Mouse (Mus musculus) c-Kit-positive CD71-positive TER-119-positive erythroid progenitor cells, embryonic 14.5 days (primary cell): ENCODE measurements at regions not wholly inside any gene's neighbourhood (a gene's known extent, or its start where the extent isn't known, plus 50 kb on each side); places are given as distances from the start of the nearest gene placed in this dataset.

Source experiments
- DNase-seq: peaks from one replicate; pipeline ENCODE4 v3.0.0-alpha.2; 2013; ENCODE audit warnings: low spot score

DNA sequence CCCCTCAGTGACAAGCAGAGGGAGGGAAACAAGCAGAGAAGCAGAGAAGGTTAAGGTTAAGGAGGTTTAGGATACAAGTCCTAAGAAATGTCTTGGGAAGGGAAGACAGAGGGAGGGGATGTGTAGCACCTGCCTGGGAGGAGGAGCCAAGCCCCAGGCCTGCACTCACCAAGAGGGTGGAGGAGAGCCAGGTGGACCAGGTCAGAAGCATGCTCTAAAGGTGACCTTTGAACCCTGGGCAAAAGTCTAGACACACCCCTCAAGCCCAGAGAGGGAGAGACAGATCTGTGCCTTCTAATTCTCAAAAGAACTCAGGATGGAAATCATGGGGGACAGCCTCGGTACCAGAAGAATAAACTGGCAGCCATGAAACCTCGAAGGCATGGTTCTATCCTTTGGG is 54.4 kb upstream of the Calm2 start:
- DNase-seq: no peak

DNA sequence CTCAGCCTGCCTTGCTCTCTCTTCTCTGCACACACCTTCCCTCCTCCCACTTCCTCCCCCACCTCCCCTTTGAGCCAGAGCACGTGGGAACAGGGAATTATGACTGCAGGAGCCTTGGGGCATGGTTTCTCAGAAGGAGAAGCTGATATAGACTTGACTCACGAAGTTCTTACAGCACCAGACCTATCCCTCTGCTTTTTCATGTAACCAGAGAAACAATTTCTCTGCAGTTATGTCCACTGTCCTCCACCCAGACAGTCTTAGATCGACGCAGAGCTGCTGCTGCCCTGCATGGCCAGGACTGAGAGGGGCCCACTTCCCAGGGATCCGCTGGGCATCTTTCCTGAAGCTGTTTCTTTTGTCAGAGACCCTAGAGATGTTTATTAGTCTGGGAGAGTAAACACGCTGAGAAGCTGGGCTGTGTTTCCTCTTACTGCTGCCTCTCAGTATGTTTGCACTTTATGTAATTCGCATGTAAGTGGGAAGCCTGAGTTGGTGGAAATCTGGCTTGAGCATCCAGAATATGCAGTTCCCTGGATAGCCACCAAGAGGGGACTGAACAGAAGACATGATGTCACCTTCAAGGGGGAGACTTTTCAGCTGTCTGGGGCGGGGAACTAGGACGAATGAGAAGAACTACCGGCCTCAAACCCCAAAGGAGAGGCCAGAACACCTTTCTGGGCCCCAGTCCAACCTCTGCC is 55.1 kb upstream of the Calm2 start:
- no peak for DNase-seq

DNA sequence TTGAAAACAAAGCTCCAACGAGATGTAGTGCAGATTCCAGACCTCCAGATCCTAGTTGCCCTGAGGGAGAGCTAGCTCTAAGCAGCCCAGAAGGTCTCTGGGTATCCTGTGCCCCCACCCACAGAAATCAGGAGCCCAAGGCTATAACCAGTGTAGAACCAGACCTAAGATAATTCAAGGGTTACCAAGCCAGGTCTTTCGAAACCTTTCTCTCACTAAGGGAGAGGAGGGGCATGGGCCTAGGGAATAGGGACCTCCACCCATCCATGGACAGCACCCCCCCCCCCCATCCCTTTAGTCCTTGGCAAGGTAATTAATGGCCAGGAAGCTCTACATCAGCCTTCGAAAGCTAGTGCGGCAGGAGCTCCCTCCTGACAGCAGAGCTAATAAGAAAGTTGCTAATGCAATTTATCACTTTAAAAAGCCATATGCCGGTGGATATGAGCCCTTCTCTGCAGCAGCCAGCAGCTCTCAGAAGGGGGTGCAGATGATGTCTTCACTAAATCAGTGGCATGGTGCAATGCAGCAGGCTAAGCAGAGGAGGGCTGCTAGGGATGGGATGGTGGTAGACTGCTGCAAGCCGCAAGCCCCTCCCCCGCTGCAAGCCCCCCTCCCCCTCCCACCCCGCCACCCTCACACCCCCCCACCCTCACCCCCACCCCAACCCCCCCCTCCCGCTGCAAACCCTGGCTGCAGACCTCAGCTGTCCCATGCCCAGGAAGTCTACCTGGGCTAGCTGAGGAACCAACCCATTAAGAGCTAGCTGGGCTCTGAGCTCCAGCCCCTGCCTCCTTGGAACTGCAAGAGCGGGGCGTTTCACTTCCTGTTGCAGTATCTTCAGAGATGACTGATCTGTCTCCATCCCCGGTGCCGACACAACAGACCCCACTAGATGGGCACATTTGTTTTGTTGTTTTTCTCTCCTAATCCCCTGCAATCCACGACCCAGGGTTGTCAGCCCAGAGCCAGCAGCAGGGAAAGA is 55.9 kb upstream of the Calm2 start:
- DNase-seq: no peak

DNA sequence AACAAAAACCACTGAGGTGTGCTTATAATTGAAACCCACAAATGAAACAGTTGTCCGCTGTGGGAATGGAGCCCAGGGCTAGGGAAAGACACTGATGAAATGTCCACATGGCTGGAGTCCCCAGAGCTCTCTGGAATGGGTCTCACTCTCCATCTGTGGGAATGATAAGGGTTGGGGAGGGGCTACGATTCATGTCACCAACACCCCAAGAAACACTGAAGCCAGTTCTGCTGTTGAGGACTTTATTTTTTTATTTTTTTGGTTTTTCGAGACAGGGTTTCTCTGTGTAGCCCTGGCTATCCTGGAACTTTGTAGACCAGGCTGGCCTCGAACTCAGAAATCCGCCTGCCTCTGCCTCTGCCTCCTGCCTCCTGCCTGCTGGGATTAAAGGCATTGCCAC is 56.8 kb upstream of the Calm2 start:
- no peak for DNase-seq

DNA sequence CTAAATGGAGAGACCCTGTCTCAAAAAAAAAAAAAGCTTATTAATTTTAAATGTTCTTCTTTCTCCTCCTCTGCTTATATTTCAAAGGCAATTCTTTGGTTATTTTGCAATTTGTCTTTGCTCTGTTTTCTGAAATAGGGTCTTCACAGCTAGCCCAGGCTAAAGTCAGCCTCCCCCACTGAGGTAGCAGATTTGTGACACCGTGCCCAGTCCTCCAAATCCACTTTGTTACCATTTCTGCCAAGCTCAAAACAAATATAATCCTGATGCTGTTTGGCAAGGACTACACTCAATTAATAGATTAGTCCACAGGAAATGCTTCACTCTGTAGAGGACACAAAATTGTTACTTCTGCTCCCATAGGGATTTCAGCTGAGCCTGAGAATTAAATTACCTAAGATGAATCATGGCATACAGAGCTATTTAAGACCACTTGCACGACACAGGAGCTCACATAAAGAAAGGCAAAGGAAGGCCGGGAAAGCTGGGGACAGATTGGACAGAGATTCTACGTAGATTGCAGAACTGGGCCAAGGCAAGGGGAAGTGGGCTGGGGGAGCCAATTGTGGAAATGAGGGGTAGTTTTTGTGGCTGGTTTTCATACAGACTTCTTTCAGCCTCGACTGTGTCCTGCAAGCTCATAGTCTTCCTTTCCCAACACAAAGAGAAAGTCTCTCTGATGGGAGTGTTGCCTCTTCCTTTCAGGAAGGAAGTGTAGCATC is 58.4 kb upstream of the Calm2 start:
- DNase-seq: no peak

DNA sequence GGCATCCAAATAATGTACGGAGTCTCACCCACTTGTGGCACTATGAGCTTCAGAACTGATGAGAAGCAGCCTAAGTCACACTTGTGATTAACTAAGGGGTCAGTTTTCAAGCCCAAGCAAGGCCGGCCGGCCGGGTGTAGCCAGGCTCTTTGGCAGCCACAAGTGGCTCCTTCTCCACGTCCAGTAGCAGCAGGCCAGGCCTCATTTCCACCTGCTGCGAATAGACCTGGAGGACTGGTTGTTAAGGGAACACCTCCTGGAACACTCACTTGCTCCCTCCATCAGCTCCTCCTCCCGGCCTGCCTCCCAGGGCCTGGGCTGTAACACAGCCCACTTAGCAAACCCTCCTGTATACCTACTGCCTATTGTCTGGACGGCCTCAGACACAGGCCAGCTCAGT is 61.1 kb upstream of the Calm2 start:
- no peak for DNase-seq

DNA sequence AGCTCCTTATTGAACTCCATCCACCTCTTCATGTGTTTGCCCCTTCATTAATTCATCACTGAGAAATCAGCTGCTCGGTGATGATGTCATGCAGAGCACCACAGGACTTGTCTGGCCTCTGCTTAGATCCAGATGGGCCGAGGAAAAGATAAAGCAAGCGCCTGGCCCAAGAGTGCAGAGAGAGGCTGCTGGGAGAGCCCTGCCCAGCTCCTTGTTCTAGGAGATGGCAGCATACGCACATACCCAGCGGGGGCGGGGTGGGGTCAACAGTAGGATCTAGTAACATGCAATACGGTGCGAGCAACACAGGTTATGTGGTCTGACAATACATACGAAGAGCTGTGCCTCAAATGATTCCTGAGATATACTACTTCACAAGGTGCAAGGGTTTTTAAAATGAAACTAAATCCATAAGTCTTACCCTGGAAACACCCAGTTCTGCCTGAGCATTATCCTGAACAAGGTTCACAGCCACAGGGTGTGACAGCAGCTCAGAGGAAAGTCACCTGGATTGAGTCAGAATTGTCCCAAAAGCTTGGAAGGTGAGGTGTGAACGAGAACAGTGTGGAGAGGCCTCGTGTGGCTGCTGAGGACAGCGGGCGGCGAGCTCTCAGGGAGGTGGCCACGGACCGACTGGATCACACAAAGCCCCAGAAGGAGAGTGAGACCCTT is 62.0 kb upstream of the Calm2 start:
- no peak for DNase-seq

DNA sequence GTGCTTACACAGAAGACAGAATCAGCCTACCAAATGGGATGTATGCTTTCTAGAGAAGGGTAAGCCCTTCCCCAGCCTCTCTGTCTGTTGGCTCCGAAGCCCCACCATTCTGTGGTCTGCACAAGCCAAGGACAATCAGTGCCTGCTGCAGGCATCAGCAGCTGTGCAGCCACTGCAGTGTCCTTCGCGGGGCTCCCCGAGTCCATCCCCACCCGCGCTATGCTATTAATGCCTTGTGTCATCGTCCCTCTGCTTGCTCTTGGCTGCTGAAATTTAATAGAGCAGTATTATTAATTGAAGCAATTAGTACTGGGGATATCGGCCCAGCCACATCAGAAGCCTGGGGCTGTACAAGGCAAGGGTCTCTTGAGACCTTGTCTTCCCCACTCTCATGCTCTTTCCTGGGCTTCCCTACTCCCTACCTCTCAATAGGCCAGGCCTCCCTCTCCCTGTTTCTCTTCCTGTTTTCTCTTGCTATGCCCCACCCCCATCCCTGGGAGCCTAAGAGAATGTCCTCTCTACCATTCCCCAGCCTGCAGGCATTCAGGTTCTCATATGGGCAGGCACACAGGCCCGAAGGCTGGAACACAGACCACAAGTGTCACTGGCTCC is 65.4 kb upstream of the Calm2 start:
- no peak for DNase-seq

DNA sequence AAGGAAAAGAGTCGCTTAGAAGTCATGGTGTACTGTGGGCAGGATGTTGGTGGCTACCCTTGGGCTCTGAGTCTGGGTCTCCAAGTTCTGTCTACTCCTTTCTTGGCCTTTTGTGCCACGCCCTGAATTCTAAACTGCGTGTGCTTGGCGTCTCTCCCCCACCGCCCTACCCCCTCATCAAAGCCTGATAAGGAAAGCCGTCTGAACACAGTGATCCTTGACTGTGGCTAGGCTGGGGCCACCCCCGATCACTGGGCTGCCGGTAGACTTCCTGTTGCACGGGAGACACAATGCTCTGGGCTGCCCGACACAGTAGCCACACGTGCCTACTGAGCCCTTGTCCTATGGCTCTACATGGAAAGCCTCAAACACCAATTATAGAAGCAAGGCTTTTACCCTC is 67.1 kb upstream of the Calm2 start:
- DNase-seq: peak; percentile 52

DNA sequence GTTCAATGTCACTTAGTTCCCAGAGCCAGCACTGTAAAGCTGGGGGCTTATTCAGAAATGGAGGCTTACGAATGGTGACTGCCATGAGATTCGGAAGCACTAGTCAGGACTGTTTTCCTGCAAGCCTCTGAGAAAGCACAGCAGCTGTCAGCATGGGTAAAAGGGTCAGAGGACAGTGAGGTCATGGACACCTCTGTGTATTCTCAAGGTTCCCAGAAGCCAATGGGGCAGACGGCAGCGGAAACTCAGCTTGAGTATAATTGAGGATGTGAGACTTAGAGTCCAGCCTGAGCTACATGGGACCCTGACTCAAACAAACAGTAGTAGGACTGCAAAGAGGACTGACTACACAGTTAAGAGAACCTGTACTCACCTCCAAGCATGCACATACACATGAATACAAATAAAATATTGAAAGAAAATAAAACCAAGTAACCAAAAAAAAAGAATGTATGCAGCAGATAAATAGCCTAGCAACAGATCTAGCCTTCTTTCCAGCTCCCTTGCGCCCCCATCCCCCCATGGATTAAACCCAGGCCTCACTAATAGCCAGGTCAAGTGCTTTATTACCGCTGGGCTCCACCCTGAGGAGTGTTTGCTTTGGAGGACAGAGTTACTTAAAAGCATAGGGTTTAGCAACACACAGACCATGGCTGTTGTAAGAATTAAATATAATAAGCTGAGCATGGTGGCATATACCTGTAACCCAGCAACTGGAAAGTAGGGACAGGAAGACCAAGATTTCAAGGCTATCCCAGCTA is 67.8 kb upstream of the Calm2 start:
- no peak for DNase-seq

DNA sequence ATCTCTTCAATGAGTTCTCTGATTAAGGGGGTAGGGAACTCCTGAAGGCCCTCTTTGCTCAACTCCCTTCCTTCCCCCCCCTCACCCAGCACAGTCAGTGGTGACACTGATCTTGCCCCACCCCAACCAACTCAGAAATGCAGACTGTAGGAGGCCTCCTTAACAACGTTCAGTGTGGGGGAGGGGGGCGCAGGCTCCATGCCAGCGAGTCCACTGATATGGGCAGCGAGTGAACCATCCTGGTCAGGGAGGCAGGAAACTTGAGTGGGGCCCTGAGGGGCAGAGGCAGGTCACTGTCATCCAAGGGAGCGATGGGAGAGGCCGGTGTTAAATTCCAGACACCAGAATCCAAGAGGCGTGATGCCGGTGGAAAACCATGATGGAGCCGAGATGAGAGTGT is 70.5 kb upstream of the Calm2 start:
- no peak for DNase-seq

DNA sequence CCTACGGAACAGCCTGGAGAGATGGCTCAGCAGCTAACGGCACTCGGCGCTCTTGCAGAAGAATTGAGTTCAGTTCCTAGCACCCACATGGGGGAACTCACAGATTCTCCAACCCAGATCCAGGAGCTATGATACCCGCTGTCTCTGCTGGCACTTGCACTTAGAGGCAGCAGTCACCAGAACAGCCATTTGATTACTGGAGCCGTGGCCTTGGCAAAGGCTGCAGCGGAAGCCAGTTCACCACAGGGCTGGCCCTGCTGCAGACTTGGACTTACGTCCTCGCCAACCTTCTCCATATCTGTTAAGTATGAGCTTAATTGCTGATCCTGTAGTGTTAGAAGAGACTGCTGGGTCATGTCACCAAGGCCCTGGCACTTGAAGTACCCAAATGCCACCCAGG is 72.7 kb upstream of the Calm2 start:
- no peak for DNase-seq

DNA sequence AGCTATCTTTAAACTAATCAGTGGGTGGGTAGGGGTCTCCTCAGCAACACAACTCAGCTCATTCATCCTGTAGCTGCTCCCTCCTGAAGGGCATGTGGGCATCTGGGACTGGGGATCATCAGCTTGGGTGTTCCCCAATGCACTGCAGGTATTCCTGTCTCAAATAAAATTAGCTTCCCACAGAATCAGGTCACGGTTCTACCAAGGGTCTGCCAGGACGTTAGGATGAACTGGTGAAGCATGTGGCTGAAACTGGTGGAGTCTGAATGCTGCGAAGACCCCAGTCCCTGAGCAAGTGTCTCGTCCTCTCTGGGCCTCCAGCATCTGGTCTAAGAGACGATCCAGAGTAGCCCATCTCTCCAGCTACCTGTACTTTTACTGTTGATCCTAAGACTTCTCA is 74.1 kb upstream of the Calm2 start:
- DNase-seq: no peak

DNA sequence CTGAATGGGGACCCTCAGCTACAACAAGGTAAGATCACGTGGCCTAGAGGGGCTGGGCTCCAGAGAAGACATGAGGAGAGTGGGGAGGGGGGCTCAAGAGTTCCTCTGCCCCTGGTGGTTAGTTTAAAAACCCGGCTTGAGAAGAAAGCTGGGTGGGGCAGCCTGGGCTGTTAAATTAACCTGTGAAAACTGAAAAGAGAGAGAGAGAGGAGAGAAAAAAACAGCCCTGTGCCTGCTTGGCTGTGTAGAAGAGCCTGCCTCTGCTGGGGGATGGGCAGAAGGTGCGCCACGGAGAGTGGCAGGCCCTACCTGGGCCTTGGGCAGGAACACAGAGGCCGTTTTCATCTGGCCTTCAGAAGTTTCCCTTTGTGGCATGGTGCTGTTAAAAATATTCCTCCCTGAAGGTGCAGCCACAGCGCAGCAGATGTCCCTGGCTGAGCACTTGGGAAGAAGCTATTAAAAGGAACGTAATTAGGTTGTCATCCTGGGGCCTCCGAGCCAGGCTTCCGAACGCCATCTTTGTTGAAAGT is 75.0 kb upstream of the Calm2 start:
- DNase-seq: no peak

DNA sequence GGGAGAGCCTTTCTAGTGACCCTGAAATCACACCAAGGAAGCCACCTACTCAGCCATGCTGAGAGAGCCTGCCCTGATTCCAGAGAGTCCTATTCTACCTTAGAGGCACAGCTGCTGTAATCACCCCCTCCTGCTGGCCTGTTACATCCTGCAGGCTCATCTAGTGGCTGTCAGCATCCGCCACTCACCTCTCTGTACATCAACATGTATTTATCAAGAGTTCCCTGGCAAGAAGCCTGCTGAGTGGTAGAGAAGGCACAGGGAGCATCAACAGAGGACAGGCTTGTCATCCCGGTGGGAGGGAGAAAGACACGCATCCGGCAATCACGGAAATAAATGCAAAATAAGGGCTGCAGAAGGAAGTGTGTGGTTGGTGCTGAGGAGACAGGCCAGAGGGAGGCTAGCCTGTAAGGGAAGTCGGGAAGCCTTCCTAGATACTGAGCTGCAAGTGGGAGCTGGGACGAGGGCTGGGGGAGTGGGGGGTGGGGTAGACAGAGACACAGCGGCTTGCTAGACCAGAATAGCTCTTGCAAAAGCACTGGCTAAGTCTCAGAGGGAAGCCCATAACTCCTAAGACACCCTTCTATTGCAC is 75.9 kb upstream of the Calm2 start:
- no peak for DNase-seq

DNA sequence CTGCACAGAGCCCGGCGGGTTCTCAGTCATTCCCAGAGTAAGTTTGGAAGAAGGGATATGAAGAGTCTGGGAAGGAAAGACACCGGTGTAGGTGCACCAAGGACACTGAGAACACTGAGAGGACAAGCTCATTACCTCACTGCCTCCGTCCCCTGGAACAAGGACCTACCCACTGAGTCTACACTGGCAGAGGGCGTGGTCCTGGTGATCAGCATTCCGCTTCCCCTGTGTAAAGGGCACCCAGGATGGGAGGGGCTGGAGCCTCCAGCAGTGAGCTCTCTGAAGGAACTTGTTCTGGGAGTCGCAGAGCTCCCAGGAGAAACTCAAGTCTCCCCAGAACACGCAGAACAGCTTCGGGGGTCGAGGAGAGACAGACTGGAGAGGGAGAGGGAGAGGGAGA is 76.9 kb upstream of the Calm2 start:
- no peak for DNase-seq

DNA sequence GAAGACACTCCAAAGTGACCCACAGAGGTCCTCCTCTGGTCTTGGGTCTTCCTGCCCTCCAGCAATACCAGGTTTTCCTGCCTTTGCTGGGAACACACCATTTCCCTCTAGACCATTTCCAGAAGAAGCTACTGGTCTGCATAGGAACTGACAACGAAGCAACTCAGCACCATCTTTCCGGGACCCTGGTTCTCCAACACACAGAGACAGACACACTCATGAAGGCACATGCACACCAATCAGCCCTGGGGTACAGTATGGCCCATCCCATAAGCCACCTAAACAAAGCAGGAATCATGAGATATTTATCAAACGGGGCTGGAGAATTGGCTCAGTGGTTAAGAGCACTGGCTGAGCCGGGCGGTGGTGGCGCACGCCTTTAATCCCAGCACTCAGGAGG is 80.4 kb upstream of the Calm2 start:
- DNase-seq: no peak

DNA sequence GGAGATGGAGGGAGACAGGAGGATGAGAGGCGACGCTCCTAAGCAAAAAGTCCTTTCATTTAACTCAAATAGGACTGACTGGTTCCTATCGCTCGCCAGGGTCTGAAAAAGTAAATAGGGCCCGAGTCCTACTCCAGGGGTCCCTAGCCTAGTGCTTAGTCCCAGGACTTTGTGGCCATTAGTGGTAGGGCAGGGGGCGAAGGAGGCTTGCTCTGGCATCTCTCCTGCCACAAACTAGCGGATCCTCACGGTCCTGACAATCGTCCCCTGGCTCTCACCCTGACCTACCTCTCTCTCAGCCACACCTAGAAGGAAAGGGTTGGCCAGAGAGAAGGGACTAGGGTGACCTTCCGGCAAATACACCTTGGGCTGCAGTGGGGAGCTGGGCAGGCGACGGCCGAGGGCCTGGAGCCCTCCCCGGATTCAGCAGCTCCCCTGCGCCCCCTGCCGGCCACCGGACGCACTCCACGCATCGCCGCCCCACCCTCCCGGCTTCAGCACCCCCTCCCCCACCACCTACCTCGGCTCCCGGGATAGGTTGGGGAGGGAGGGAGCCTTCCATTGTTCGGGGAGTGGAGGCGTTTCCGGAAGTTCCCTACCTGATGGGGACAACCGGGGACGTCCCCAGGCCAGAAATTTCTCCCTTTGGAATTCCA is 83.6 kb upstream of the Calm2 start:
- peak; percentile 51 for DNase-seq

DNA sequence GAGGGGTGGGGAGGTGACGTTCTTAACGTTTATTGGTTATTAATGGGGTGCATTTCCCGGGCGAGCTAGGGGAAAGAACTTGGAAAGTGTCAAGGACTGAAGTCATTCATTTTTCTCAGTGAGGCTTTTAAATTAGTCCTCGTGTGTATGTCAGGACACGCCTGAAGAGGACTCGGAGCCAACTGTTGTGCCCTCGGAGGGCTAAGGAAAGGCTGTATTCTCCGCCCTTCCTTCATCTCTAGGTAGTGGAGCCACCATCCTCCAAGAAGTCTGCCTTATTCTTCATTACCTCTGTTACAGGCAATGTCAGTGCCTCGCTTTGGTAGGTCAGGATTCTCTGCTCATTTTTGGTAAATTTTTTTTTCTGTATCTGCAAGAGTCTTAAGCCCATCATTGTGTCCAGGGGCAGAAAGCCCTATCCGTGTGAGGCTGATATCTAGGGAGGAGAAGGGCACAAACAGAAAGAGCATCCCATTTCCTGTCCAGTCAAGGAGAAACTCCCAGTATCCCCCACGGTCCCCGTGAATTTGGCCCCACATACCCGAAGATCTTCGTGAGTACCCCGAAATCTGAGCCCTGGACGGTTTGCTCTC is 84.2 kb upstream of the Calm2 start:
- DNase-seq: no peak
